Mouse (Mus musculus) ZHBTc4 (cell line): ENCODE measurements at regions not wholly inside any gene's neighbourhood (a gene's known extent, or its start where the extent isn't known, plus 50 kb on each side); places are given as distances from the start of the nearest gene placed in this dataset.
A peak's percentile ranks its signal among the peaks of the same experiment; 100 is the strongest.
"Not testable (repeated sequence)": the region's sequence is repeated elsewhere in the genome, so short reads cannot be mapped to it uniquely, and the experiment has no call there.

Source experiments
- DNase-seq: peaks from one replicate; pipeline ENCODE4 v3.0.0-alpha.2; 2011; ENCODE audit warnings: low read depth, low spot score

DNA sequence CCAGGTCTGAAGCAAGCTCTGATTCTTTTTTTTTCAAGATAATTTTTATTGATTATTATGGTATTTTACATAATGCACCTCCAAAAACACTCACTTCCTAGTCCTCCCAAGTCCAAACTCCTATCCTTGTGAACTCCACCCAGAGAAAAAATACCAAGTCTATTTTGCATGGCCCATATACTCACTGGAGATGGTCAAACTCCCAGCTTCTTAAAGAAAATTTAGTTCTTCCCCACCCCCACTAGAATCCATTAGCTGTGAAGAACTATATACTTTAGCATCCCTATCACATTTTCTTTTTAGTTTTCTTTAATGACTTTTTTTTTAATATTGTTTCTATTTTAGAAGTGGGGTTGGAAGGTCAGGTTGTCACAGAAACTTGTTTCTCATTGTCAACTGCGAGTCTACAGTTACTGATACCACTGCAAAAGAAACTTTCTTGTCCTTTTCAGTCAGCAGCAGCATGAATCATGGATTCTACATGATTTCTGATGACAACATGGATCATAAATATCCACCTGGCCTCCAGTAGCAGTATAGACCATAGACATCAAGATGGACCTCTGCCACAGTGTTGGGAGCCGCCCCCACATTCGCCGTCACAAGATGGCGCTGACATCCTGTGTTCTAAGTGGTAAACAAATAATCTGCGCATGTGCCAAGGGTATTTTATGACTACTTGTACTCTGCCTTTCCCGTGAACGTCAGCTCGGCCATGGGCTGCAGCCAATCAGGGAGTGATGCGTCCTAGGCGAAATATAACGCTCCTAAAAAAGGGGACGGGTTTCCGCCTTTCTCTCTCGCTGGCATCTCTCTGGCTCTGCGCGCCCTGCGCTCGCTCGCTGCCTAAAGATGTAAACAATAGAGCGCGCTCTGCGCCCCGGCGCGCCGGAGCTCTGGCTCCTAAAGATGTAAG is 69.0 kb downstream of the Pgr15l start:
- DNase-seq = not testable (repeated sequence)

- DNase-seq = peak; percentile 7
Observed at GRCm38 (mm10) chrX:97142237-97142636, 69.8 kb downstream of the Pgr15l start.

GRCm38 (mm10) chrX:97156155-97156554 is 83.8 kb downstream of the Pgr15l start:
- DNase-seq = no peak
